Mouse (Mus musculus) neutrophil, adult 5-6 weeks (primary cell): ENCODE measurements around the gene Abca2. TPM values are rescaled to one million over a fixed set of nuclear protein-coding genes. Genes with fewer than 3 reads are reported as not detected.

Source experiments
- ATAC-seq: fragments of 151-379, 151-347 bp; 2 replicates; pipeline ENCODE4 v1.8.0; 2017; ENCODE audit warnings: mild to moderate bottlenecking, moderate TSS enrichment; ENCODE audit not compliant: insufficient number of reproducible peaks, poor library complexity, low FRiP score, severe bottlenecking; ENCODE audit errors: extremely low read depth
- total RNA-seq: library from RNA; stranded (forward); fragments of 200-1000 nt; gene quantifications from 2 replicates; pipeline ENCODE4 v1.2.3, GENCODE M21; 2017

Gene Abca2
- total RNA-seq, 1 experiment from 2014 or later = 15.7 TPM

- ATAC-seq = no peak
Measured at GRCm38 (mm10) chr2:25457022-25457896, 28.8 kb downstream of the Abca2 start.

- no peak for ATAC-seq
Measured at GRCm38 (mm10) chr2:25458911-25459310, 30.4 kb downstream of the Abca2 start.

GRCm38 (mm10) chr2:25460135-25460534, 31.6 kb downstream of the Abca2 start:
- ATAC-seq = no peak

GRCm38 (mm10) chr2:25460551-25461309, 32.2 kb downstream of the Abca2 start, which contains the start of gene Paxx:
Paxx (minus strand) TSS chr2:25461094.
- peak; percentile 88 for ATAC-seq

GRCm38 (mm10) chr2:25461407-25461806, 32.9 kb downstream of the Abca2 start:
- no peak for ATAC-seq

- no peak for ATAC-seq
Measured at GRCm38 (mm10) chr2:25463630-25464029, 35.1 kb downstream of the Abca2 start.

GRCm38 (mm10) chr2:25465256-25465655, 36.8 kb downstream of the Abca2 start:
- ATAC-seq = no peak

- ATAC-seq = peak; percentile 69
Measured at GRCm38 (mm10) chr2:25465816-25466635, 37.5 kb downstream of the Abca2 start.

GRCm38 (mm10) chr2:25467606-25468303, 39.3 kb downstream of the Abca2 start:
- ATAC-seq = no peak

- ATAC-seq = no peak
Measured at GRCm38 (mm10) chr2:25468962-25469915, 40.7 kb downstream of the Abca2 start.

- ATAC-seq = no peak
Measured at GRCm38 (mm10) chr2:25469969-25470368, 41.5 kb downstream of the Abca2 start, which contains the start of gene Ptgds. Ptgds (minus strand) TSS chr2:25470046.

GRCm38 (mm10) chr2:25472550-25472949, 44.0 kb downstream of the Abca2 start:
- no peak for ATAC-seq

- ATAC-seq = no peak
Measured at GRCm38 (mm10) chr2:25477541-25477940, 49.0 kb downstream of the Abca2 start.

GRCm38 (mm10) chr2:25477967-25478675, 49.6 kb downstream of the Abca2 start:
- ATAC-seq = no peak

- no peak for ATAC-seq
Measured at GRCm38 (mm10) chr2:25479551-25480311, 51.2 kb downstream of the Abca2 start.

- no peak for ATAC-seq
Measured at GRCm38 (mm10) chr2:25480541-25480940, 52.0 kb downstream of the Abca2 start.
